Mouse (Mus musculus) right cerebral cortex, adult 2 months (tissue): Measurements from ENCODE around the gene Hs6st3.

Source experiments
- DNase-seq, 2 experiments: peaks; one replicate each; pipeline ENCODE4 v3.0.0; 2021 to 2022; ENCODE audit warnings: low spot score in 2 of 2

Hs6st3 gene

DNA sequence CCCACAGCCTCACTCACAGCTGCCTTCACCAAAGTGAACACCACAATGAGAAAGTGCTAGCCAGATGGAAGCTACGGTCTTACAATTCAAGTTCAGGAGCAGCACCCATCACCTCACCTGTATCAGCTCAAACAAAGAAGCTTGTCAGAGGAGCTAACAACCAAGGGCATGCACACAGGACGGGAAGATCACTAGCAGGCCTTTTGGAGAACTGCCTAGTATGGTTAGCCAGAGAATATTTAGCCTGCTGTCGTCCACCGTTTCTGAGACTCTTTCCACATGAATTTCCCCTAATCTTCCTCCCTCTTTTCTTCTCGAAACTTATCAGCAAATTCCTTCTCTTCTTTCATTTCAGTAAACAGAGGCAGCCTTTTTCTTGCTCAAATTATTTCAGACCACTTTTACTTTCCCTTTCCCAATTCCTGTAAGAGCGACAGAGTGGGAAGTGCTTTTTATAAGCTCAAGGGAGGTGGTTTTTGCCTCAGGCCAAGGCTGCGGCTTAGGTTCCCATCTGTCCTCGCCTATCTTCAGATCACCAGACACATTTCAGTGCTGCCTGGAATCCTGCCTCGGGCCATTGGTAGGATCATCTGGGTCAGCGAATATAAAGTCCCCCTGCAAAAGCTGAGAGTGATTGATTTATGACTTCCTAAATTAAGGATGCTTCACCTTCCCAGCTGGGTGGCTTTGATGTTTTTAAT is 757.8 kb downstream of the Hs6st3 start:
- no peak for DNase-seq

DNA sequence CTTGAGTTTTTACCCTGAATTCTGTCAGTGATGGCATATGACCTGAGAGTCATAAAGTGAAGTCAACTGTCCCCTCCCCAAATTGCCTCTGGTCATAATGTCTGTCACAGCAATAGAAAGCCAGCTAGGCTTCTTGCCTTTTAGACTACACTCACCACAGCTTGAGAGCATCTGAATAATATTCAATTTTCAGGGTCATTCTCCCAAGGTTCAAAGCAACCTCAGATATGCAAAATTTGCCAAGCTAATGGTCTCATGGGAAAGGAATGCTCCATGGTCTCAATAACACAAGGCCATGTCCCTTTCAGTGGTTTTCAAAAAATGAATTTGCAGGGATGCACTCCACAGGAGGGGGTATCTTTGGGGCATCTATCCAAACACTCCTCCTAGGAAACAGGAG is 764.3 kb downstream of the Hs6st3 start:
- DNase-seq: no peak

DNA sequence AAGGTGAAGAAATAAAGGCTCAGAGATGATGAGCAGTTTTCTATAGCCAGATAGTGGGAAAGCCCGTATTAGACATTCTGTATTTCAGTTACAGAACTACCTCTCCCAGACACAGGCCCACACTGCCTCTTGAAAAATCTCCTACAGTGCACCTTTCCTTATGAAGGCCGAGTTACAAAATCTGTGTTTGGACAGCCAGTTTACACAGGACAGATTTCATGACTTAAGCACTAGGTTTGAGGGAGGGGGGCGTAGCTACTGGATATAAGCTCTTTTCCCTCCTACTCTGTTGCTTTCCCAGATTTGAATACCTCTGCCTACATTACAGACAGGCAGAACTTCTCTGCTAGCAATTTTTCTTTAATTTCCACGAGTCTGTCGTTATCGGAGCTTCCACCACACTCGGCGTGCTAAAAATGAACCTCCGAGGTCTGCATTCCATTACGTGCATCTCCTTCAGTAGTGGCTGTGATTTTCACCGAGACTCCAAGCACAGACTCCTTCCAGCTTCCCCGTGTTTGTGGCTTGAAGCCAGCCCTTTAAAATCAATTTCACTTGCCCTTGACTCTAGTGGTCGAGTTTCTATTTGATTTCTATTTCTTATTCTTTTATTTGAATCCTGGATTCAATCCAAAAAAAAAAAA is 770.0 kb downstream of the Hs6st3 start:
- DNase-seq: peak; percentile 29 to 34

GRCm38 (mm10) chr14:119914508-119914907 is 776.4 kb downstream of the Hs6st3 start:
- DNase-seq: no peak

DNA sequence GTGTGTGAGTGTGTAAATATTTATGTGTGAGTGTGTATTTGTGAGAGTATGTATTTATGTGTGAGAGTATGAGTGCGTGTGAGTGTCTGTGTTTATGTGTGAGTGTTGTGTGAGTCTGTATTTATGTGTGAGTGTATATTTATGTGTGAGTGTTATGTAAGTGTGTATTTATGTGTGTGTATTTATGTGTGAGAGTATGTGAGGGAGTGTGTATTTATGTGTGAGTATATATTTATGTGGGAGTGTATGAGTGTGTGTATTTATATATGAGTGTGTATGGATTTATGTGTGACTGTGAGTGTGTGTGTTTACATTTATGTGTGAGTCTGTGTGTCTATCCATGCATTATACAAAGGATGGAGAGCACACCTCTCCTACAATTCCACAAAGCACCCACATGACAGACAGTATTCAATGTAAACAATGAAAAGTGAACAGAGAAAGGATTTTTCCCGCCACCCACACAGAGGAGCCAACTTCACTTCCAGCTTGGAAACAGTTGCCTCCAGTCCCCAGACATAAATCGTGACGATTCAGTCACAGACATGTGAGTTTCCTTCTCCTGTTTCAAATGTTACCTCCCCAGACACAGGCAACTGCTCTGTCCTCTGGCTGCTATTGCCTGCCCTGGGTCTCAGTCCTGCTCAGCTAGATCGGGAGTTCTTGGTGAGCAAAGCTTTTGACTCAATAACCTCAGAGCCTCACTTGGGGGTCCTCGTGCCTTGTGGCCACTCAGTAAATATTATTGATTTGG is 780.3 kb downstream of the Hs6st3 start:
- DNase-seq: no peak

GRCm38 (mm10) chr14:119919177-119919576 is 781.0 kb downstream of the Hs6st3 start:
- no peak for DNase-seq
